Mouse (Mus musculus) liver, embryonic 14.5 days (tissue): ENCODE data around the gene Clstn2. TPM values are rescaled to one million over a fixed set of nuclear protein-coding genes. Genes with fewer than 3 reads are reported as not detected.

ENCODE experiments used
- ATAC-seq: fragments of 200-750 bp; cut with Nextera tagmentation; 2 replicates; pipeline ENCODE4 v1.8.0; 2017; ENCODE audit warnings: moderate number of reproducible peaks, mild to moderate bottlenecking, moderate library complexity; ENCODE audit not compliant: insufficient read depth
- DNase-seq, 3 experiments: peaks; one replicate each; pipeline ENCODE4 v3.0.0-alpha.2; 2012 to 2013; ENCODE audit warnings: low read depth in 3 of 3, low spot score in 3 of 3
- H3K27ac ChIP-seq: fragments of 300-500 bp; sonication (generic); 2 replicates; pipeline ENCODE4 v1.5.1; 2014; ENCODE audit warnings: moderate library complexity, mild to moderate bottlenecking, control low read depth, inconsistent platforms
- H3K27me3 ChIP-seq: fragments of 300-500 bp; sonication (generic); 2 replicates; pipeline ENCODE4 v1.6.1; 2014; ENCODE audit warnings: mild to moderate bottlenecking, low read length, moderate library complexity; ENCODE audit not compliant: control insufficient read depth, insufficient read depth
- H3K36me3 ChIP-seq: fragments of 300-500 bp; sonication (generic); replicated peaks from 2 replicates; pipeline ENCODE4 v1.6.1; 2014; ENCODE audit warnings: low read depth; ENCODE audit not compliant: control insufficient read depth, insufficient read depth
- H3K4me1 ChIP-seq, 2 experiments: fragments of 200-500 bp in 1 of 2; fragments of 300-500 bp in 1 of 2; sonication (generic) in 1 of 2; replicated peaks; 2 replicates each; pipeline ENCODE4 v1.6.1; 2012 to 2014; ENCODE audit warnings: antibody characterized with exemption in 1 of 2, inconsistent platforms in 1 of 2, low read length in 1 of 2; ENCODE audit not compliant: control insufficient read depth in 2 of 2, insufficient read depth in 2 of 2
- H3K4me2 ChIP-seq: fragments of 300-500 bp; sonication (generic); 2 replicates; pipeline ENCODE4 v1.6.1; 2014; ENCODE audit warnings: low read depth, mild to moderate bottlenecking, control low read depth, moderate library complexity
- H3K4me3 ChIP-seq, 2 experiments: fragments of 200-500 bp in 1 of 2; fragments of 300-500 bp in 1 of 2; sonication (generic) in 1 of 2; 2 replicates each; pipeline ENCODE4 v1.5.1; 2012 to 2014; ENCODE audit warnings: low read depth in 2 of 2, low read length in 2 of 2, mild to moderate bottlenecking in 2 of 2, control low read depth in 1 of 2, inconsistent platforms in 1 of 2, moderate library complexity in 1 of 2; ENCODE audit not compliant: insufficient read depth in 1 of 2
- H3K9ac ChIP-seq: fragments of 300-500 bp; sonication (generic); replicated peaks from 2 replicates; pipeline ENCODE4 v1.6.1; 2014; ENCODE audit warnings: mild to moderate bottlenecking, control low read depth, moderate library complexity
- H3K9me3 ChIP-seq: fragments of 300-500 bp; sonication (generic); 2 replicates; pipeline ENCODE4 v1.6.1; 2016; ENCODE audit warnings: low read length, mixed read lengths; ENCODE audit not compliant: control insufficient read depth
- CTCF ChIP-seq: IDR thresholded peaks from 2 replicates; pipeline ENCODE4 v1.5.1; 2016; ENCODE audit warnings: antibody characterized with exemption, low read depth, control low read depth
- EP300 ChIP-seq: IDR thresholded peaks from 2 replicates; pipeline ENCODE4 v1.6.1; 2016; ENCODE audit warnings: antibody characterized with exemption, low read depth
- WGBS: fragments of 180-500 bp; shearing (Covaris S2); extraction: QIAGEN DNeasy Blood & Tissue Kit; methylation state at CpG from one replicate; pipeline ENCODE4 v1.1.7; 2014; ENCODE audit not compliant: insufficient replicate concordance; 5-methylcytosine and 5-hydroxymethylcytosine counted together
- polyA plus RNA-seq, 2 experiments: library from polyadenylated mRNA; depleted of rRNA in 1 of 2; stranded (reverse) in 1 of 2; unstranded in 1 of 2; fragments of >200 nt; fragmentation: Nextera tagmentation in 1 of 2; extraction: Ambion mirVana in 1 of 2; gene quantifications; 2 replicates each; pipeline versions ENCODE4 v1.2.1 to v1.2.3; 2012 to 2014

Gene Clstn2
- polyA plus RNA-seq, 2 experiments = 0.04 to 0.11 TPM

DNA sequence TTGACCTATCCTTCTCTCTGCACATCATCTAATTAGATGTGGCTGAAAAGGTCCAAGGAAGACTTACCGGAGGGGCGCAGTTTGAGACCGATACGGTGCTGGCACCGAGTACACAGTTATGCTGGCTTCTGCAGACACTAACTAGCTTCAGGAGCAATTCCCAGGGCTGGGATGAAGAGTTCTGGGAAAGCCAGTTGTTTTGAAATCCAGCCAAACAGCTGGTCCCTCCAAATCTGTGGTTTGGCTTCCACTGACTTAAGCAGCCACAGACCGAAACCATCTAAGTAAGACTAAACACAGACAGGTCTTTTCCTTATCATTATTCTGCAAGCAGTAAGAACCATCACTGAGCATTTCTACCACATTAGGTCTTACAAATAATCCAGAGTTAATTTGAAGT, 558.1 kb downstream of the Clstn2 start:
- TF ChIP-seq CTCF (no peak), EP300 (no peak)
- no peaks in the 10 kb centered on the region for H3K9me3 ChIP-seq
- DNase-seq (no peak), ATAC-seq (no peak)
- H3K4me3 ChIP-seq = no peak overlapping the region
- 76% methylated on average over 6 of the region's 6 CpGs for WGBS
- no peaks in the 10 kb centered on the region for H3K27me3 ChIP-seq
- H3K4me1 ChIP-seq = no peaks in the 10 kb centered on the region
- H3K36me3 ChIP-seq = no peaks in the 10 kb centered on the region
- no peak overlapping the region for H3K9ac ChIP-seq
- H3K27ac ChIP-seq = no peak overlapping the region
- no peak overlapping the region for H3K4me2 ChIP-seq

DNA sequence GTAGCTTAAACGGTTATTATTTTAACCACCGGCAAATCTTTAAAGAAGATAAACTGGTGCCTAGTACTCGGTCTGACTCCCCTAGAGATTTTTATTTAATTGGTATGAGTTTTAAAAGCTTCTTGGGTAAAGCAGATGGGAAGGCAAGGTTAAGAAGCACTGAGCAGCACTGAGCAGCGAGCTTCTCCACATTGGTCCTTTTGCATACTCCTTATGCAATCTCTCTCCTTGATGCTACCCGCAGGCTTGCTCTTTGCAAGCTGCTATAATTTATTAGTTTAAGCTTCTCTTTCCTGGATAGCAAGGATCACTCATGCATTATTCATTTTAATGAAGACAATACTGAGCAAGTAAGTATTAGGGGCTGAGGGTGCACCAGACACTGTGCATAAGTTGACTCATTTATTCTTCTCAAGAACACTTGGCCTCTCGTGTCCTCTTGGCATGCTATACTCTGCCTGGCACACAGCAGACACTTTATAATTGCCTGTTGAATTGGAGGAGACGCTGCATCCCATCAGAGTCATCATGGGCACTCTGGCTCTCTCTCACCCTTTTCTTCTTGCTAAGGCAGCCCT, 561.9 kb downstream of the Clstn2 start:
- Histone ChIP-seq H3K4me2 (no peak overlapping the region), H3K9me3 (no peaks in the 10 kb centered on the region), H3K27ac (no peak overlapping the region), H3K36me3 (no peaks in the 10 kb centered on the region), H3K4me1 (no peaks in the 10 kb centered on the region), H3K27me3 (no peaks in the 10 kb centered on the region), H3K9ac (no peak overlapping the region), H3K4me3 (no peak overlapping the region)
- TF ChIP-seq EP300 (no peak), CTCF (no peak)
- ATAC-seq (no peak), DNase-seq (no peak)
- 64% methylated on average over 7 of the region's 7 CpGs for WGBS

DNA sequence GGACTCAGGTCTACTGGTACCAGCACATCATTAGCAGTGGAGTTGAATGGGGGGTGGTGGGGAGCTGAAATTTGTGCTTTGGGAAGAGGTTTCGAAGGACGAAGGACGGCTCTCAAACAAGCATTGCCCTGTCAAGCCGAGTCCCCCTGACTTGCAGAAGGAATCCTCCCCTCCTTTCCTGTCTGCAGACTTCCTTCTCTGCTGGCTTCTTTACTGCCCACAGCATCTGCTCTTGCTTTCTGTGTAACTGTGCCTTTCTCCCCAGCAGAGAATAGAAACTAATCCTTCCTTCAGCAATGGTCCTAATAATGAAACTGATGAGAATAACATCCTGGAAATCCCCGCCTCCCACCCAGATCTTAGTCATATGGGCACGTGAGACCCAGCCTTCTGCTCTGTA, 572.5 kb downstream of the Clstn2 start:
- TF ChIP-seq EP300 (no peak), CTCF (no peak)
- Histone ChIP-seq H3K9me3 (no peaks in the 10 kb centered on the region), H3K27ac (no peak overlapping the region), H3K36me3 (no peaks in the 10 kb centered on the region), H3K4me3 (no peak overlapping the region), H3K4me2 (no peak overlapping the region), H3K4me1 (no peaks in the 10 kb centered on the region), H3K27me3 (no peaks in the 10 kb centered on the region), H3K9ac (no peak overlapping the region)
- no peak for DNase-seq
- WGBS = 49% methylated on average over 6 of the region's 6 CpGs
- ATAC-seq = no peak

DNA sequence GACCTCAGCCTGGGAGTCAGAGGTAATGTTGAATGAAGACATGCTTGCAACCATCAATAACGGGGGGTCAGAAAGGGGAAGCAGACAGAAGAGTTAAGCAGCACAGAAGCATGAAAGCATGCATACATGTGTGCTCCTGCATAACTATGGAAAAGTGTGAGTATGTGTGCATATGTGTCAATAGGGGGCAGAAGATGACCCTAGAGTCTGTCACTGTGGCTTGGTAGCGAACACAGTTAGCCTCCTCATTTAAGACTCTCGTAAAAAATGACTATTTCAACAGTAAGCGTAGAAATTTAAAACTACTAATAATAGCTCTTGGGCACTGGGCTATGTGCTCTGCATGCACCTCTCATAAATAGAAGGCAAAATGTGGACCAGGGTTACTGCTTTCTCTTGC, 573.2 kb downstream of the Clstn2 start:
- Histone ChIP-seq H3K4me2 (no peak overlapping the region), H3K27me3 (no peaks in the 10 kb centered on the region), H3K4me3 (no peak overlapping the region), H3K36me3 (no peaks in the 10 kb centered on the region), H3K4me1 (no peaks in the 10 kb centered on the region), H3K9ac (no peak overlapping the region), H3K27ac (no peak overlapping the region), H3K9me3 (no peaks in the 10 kb centered on the region)
- no peak for TF ChIP-seq CTCF
- no peak for TF ChIP-seq EP300
- no peak for ATAC-seq
- 52% methylated on average over 4 of the region's 4 CpGs for WGBS
- DNase-seq = no peak

DNA sequence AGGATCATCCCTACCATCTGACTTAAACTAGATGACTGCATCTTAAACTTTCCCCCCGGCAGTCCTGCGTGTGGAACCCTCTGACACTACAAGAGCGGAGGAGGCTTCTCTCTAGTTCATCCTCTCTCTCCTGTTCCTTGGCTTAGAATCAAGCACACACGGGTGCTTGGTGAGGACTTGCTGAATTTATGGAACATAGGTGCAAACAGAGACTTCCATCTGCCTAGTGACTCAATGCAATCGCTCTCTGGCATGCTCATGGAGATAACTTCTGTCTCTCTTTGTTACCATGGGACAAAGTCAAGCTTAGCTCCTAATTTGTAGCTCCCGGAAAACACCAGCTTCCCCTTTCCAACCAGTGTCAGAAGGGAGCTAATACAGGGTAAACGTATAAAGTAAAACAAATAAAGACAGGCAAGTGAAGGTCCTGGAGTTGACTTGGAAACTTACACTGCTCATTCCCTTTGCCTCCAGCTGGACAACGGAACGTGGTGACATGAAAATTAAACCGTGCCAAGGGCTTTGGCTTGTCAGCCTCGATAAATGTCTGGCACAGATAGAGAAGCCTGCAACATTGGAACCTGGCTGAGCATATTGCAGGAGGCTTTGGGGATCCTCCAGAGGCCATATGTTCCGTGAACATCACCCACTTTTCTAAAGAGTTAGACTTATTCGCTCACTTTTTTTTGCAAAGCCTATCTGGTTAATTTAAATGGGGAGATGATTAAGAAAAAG, 583.5 kb downstream of the Clstn2 start:
- Histone ChIP-seq H3K4me3 (no peak overlapping the region), H3K9me3 (no peaks in the 10 kb centered on the region), H3K4me2 (no peak overlapping the region), H3K27ac (no peak overlapping the region), H3K36me3 (no peaks in the 10 kb centered on the region), H3K27me3 (no peaks in the 10 kb centered on the region), H3K4me1 (no peaks in the 10 kb centered on the region), H3K9ac (no peak overlapping the region)
- TF ChIP-seq EP300 = no peak
- TF ChIP-seq CTCF = no peak
- no peak for DNase-seq
- 60% methylated on average over 13 of the region's 13 CpGs for WGBS
- no peak for ATAC-seq
